Mouse (Mus musculus): ENCODE measurements around the gene Ttf1.

Gene Ttf1

GRCm38 (mm10) chr2:29060135-29060597 is at the start of gene Ttf1:
Ttf1 (plus strand) TSS chr2:29060262.
- DNase-seq: peak; percentile 91

DNA sequence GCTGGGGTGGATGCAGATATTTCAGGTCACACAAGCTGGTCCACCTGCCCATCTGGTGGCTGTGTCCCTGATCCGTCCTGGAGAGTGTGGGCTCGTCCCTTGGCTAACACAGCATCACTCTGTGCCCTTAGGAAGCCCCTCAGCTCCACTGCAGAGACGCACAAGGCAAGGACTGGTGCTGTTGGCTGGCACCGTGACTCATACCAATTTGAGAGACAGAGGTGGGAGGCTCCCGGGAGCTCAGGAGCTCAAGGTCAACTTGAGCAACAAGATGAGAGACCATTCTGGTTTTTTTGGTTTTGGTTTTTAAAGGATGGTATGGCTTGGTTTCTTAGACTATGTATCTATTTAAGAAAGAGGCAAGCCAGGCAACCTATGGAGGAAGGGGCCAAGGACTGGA is 47.5 kb upstream of the Ttf1 start:
- no peak for DNase-seq

DNA sequence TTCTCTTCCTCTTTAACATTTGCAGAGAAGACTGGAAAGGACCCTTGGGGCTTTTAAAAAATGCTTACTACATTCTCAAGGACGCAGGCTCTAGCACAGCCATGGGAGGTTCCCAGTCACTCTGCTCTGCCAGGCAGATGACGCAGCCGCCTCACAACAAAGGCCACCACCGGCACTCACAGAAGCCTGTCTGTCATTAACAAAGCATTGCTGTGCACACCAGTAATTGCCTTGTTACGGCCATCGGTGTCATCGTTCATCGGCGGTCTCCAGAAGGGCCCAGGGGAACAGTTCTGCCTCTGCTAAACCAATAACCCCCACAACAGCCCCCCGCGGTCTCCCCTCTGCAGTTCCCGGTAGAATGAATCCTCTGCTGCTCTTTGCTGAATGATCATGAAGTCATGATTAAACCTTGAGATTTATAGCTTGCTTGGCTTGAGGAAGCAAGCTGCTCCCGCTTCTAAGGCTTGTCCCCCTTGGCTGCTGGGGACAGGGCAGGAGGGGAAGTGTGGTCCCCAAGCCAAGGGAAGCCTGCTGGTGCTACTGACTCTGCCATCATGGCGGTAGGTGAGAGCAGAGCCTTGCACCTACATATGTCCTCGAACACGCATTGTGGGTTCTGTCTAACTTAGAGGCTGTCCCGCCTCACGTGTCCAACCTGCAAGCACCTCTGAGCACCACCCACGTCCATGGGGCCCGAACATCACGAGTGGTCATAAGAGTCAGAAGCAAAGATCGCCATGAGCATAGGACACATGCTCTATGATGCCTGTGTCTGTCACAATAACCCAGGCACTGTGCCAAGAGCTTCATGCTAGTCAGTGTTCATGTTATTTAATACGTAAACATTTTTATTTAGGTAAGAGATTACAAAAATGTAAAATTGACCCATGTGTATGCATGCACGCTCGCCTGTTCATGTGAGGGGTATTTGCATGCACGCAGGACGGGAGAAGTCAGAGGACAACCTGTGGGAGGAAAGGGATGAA is 43.2 kb upstream of the Ttf1 start:
- no peak for DNase-seq

DNA sequence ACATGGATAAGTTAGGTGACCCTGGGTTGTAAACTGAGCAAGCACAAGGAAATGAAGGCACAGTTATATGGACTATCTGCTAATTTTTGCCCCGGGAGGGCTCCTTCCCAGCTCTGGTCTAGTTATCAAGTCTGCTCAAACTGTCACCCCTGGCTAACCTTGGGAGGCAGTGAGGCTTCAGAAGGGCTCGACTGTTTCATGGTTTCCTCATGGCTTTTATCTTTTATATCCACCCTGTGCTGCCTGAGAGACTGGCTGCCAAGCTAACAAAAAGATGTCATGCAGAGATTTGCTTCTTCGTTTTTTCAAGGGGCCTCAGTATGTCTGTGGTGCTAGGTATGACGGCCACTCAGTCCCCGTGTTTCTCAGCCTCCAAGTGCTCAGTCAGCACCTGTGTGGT is 41.4 kb upstream of the Ttf1 start:
- DNase-seq: no peak

GRCm38 (mm10) chr2:29021025-29021424 is 39.0 kb upstream of the Ttf1 start:
- DNase-seq: no peak

DNA sequence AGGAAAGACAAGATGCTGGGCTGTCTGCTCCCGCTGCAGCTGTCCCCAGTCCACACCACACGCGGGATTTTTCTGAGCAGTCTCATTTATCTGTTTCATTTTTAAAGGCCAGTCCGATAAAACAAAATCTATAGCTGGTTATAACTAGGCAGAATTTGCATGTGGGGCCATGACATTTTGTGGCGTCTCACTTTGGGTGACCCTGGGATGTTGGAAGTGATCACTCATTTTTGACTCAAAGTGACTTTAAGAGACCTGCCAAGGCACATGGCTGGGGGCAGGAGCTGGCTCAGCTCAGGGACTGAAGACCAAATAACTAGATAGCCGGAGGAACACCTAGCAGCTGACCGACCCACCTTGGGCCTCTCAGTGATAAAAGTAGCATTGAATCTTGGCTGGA is 37.1 kb upstream of the Ttf1 start:
- no peak for DNase-seq

DNA sequence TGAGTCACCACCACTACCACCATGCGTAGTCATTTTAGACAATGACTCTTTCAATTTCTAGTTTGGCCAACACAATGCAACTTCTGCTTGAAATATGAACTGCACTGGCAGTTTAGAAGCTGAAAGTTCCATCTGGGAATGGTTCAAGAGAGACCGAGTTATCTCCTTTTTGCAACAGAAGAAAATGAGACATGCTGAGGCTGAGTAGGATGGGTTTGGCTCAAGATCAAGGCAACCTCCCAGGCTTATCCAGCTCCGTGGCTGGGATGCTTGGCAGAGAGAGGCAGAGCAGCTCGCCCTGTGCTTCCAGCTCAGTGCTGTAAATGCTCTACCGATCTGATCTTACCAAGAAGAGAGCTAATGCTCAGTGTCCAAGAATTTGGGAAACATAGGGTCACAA is 34.8 kb upstream of the Ttf1 start:
- DNase-seq: no peak

DNA sequence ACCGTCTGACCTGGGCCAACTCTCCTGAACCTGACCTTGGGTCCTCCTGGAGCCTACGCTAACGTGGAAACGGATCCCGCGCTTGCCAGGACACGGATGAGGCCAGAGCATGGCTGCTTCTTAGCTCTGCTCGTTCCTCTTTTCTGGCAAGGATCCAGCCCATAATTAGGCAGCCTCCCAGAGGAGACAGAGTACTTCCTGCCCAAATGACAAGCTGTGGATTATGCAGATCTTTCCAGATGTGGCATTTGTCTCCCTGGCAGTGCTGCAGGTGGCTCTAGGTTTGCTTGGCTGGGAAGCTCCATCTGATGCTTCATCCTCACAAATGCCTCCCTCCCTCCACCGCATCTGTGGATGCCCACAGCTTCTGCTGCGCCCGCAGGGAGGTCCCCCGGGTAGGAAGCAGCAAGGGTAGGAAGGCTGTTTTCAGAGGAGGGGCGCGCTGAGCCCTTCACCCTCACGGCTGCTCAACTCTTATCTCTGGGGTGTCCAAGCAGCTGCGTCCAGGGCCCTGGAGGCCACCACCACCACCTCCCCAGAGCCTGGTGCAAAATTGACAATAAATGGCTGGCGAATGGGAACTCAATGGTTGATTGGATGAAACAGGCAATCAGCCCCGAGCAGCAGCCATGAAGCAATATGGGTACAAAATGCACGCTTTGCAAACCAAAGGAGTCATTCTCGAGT is 29.9 kb upstream of the Ttf1 start:
- DNase-seq: no peak

DNA sequence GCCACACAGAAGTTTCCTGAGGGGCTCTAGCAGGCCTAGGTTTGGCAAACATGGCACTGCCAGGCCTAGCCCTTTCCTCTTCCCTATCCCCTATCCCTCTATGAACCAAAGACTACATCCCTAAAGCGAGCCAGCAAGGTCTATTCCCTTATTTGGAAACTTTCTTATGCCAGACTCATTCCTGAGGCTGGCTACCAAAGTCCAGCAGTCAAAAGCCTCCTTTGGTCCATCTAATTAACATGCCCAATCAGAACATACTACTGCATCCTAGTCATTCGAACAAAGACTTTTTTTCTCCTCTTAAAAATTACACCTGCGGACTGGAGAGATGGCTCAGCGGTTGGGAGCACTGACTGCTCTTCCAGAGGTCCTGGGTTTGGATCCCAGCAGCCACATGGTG is 28.1 kb upstream of the Ttf1 start:
- DNase-seq: no peak

DNA sequence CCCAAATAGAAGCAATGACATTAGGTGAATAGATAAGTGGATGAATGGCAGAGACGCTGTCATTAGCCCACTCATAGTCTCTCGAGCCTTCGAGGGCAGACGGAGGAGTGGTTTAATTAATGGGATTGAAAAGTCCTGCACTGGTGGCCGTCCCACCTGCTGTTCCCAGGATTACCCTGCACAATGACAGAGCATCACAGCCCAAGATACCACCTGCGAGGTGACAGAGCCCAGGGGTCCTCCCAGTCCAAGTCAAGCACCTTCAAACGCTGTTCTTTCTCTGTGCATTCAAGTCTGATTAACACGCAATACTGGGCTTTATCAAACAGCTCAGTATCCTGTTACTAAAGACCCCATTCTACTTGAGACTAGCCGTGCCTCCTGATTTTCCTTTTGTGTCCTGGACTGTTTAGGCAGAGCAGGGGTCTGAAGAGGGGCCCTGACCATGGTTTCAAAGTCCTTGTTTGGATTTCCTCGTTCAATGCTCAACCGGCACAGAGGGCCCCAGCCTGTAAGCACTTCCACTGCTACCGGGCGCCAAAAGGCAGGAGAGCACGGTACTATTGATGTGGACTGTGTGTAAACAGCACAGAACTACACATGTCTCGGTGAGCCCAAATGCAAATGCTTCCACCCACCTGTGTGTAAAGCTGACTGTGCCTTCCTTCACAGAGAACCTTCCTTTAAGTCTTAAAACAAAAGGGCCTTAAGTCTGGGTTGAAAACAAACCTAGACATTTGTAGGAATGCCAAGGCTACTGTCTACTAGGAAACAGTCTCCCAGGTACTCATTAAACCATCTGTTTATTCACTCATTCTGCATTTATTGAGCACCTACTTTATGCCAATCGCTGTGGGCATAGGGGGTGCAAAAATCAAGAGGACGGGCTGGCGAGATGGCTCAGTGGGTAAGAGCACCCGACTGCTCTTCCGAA is 25.3 kb upstream of the Ttf1 start:
- DNase-seq: peak; percentile 40

DNA sequence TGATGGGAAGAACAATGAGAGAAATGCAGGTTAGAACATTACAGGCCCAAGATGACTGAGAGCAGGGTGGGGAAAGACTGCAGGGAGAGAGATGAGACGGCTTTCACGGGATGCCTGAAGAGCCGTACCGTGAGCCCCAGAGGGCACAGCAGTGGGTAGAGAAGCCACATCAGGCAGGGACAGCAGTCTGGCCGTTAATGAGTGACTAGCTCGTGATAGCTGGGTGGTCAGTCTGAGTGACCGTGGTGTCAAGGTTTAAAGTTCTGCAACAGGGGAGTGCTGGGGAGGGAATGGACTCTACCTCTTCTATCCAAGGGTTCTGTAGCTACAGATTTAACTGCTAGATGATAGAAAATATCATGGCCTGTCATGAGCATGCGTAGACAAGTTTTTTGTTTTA is 24.4 kb upstream of the Ttf1 start:
- peak; percentile 68 for DNase-seq

DNA sequence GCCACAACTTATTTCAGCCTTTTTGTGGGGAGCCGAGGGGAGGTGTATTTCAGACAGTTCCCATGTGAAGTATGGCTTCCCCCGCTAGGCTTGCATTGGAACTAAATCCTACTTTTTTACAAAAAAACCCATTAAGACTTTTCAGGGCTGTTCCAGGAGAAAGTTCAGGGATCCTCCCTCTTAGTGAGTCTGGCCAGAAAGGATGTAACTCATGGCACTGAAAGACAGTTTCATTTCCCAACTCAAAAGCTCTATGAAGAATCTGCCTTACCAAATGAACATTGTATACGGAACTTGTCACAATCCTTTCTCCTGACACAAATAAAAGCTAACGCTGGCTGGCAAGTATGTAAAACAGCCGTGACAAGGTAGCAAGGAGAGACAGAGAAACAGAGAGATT is 20.3 kb upstream of the Ttf1 start:
- DNase-seq: no peak

GRCm38 (mm10) chr2:29040594-29041476 is 19.2 kb upstream of the Ttf1 start:
- no peak for DNase-seq

- no peak for DNase-seq
Observed at GRCm38 (mm10) chr2:29041477-29041768, 18.6 kb upstream of the Ttf1 start.

- no peak for DNase-seq
Observed at GRCm38 (mm10) chr2:29042124-29042523, 17.9 kb upstream of the Ttf1 start.

GRCm38 (mm10) chr2:29046151-29046550 is 13.9 kb upstream of the Ttf1 start:
- no peak for DNase-seq

DNA sequence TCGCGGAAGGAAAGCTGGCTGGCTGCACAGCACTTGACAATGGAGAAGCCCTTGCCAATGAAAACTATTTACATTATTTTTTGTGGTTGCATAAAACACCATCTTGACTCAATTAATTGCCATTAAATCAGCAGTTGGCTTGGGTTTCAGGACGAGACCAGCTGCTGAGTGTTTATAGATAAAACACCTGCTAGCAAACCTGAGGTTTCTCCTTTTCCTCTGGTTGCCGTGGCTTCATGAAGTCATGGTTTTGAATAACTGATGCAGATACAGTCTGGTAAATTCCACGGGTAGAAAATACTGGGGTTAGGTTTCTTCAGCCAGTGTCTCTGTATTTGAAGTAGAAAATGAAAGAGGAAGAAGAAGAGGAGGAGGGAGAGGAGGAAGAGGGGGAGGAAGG is 8.1 kb upstream of the Ttf1 start:
- no peak for DNase-seq

- DNase-seq: peak; percentile 73
Observed at GRCm38 (mm10) chr2:29052943-29053454, 7.1 kb upstream of the Ttf1 start.

- DNase-seq: peak; percentile 68
Observed at GRCm38 (mm10) chr2:29053802-29054544, 6.1 kb upstream of the Ttf1 start.

DNA sequence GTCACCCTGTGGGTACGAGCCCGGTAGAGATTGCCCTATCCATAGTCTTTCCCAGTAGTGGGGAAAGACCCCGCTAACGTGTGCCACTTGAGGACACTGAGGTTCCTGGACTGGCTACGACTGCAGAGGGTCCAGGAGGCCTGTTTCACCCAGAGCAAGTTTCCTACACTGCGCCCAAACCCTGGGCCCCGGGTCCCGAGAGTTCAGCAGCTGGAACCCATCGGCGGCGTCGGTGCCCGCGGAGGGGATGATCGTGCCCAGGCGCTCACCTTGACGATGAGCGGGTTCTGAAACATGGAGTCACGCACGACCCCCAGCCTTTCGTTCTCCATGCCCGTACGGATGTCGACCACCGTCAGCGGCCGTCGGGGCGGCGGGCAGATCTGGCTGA is 5.5 kb upstream of the Ttf1 start:
- no peak for DNase-seq

DNA sequence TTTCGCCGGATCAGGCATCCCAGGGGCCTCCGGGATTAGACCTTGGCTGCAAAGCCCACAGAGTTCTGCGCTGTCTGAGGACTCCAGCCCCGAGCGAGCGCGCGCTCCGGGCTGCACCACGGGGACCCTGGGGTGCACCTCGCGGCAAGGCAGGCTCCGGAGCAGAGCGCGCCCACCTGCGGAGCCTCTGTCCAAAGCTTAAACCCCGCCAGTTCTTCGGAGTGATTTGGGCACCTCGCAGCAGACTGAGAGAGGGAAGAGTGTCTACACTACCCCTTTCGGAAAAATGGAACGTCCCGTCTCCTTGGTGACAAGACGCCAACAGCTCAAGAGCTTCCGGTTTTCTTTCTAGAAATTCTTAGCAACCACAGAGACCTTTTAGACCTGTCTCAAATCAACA is 5.1 kb upstream of the Ttf1 start, which contains the start of gene Cfap77:
Cfap77 (minus strand) TSS at position 76 of the 400 bp plus-strand sequence.
- peak; percentile 69 for DNase-seq

All from kidney, adult 18-20 months (tissue).